Mouse (Mus musculus): ENCODE measurements at regions not wholly inside any gene's neighbourhood (a gene's known extent, or its start where the extent isn't known, plus 50 kb on each side); places are given as distances from the start of the nearest gene placed in this dataset.

GRCm38 (mm10) chr12:97501441-97501840 lies 757.8 kb downstream of the Galc start:
- TF ChIP-seq CTCF (IDR thresholded peaks at IDR 0.05) = no peak
- TF ChIP-seq EP300 (IDR thresholded peaks at IDR 0.05) = no peak
